Mouse (Mus musculus): Measurements from ENCODE around the gene Map3k5. TPM values are rescaled to one million over a fixed set of nuclear protein-coding genes. Genes with fewer than 3 reads are reported as not detected.

Gene Map3k5
- total RNA-seq, 4 experiments from 2014 or later: 24.6 to 33.6 (median 24.8) TPM

GRCm38 (mm10) chr10:19935295-19935623 lies 987 bp downstream of the Map3k5 start:
- no peak for DNase-seq (ENCODE audit: low spot score in 2 of 2)

DNA sequence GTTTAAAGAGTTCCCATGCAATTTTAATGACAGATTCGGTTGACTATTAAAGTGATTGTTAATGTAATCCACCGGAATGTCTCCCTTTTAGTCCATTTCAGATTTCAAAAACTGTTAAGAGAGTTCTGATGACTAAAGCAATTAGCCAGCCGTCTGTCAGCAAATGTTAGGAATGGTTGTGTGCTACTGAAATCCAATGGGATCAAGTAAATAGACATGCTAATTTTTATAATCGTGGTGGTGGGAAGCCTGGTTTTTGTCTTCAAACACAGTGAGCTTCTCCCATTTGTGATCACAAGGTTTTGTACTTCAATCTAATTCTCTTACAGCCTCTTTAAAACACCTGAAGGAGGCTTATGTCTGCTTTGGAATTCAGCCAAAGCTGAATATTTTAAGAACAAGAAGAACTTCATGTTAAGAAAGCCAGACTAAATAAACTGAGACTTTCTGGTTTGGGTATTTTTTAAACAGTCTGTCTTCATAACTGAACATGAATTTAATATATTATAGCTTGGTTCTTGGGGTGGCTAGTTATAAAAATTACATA lies 1.6 kb downstream of the Map3k5 start:
- no peak for DNase-seq (ENCODE audit: low spot score in 2 of 2)

- no peak for DNase-seq (ENCODE audit: low spot score in 2 of 2)
Observed at GRCm38 (mm10) chr10:19936961-19937708, 2.9 kb downstream of the Map3k5 start.

DNA sequence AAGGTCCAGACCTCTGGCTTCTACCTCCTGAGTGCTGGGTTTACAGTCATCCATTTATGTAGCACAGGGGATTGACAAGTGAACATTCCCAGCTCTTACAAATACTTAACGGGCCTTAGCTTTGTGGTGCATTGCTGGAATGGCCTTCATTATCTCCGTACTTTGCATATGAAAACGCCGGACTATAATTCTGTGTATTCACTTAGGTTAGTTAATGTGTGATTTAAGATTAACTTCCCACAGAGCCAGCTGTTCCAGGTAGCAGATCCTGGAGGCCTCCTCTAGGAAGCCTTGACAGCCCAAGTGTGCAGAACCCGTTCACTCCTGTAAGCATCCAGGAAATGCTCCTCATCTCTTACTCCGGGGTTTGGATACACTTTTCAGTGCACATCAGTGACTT lies 4.5 kb downstream of the Map3k5 start:
- no peak for DNase-seq (ENCODE audit: low spot score in 2 of 2)

DNA sequence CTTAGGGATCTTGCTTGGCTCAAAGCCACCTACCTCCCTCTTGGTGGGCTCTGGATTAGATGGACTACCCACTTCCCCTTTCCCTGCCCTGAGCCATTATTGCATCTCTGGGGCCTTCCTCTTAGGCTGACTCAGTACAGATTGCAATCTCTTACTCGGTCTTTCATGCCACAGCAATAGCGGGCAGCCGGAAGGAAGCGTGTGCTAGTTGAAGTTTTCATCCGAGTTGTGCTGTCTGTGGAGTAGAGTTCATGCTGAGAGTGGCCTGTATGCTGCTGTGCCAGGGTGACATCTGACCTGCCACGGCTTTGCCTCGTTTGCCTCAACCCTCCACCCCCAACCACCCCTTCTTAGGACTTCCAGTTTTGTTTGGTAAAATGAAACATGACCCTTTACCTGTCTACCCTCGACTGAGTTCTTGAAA lies 5.0 kb downstream of the Map3k5 start:
- DNase-seq (ENCODE audit: low spot score in 2 of 2): no peak

GRCm38 (mm10) chr10:19940127-19940526 lies 5.9 kb downstream of the Map3k5 start:
- DNase-seq (ENCODE audit: low spot score in 2 of 2): no peak

DNA sequence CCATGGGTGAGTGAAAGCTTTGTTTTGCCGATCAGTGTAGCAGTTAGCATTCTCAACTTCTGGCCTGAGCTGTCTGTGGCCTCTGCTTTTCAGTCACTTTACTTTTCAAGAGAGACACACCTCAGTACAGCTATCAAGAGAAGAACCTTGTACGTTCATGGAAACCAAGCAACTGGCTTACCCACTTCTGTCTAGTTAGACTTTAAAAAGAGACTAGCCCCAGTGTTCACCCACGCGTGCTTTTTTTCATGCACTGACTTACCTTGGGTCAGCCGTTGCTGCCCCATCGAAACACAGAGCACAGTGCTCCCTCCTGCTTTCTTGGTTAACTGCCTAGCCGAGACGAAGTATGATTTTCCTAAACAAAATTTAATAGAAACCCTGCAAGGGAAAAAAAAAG lies 6.4 kb downstream of the Map3k5 start:
- DNase-seq (ENCODE audit: low spot score in 2 of 2): no peak

GRCm38 (mm10) chr10:19941063-19941462 lies 6.8 kb downstream of the Map3k5 start:
- DNase-seq (ENCODE audit: low spot score in 2 of 2): no peak

- DNase-seq (ENCODE audit: low spot score in 2 of 2): no peak
Observed at GRCm38 (mm10) chr10:19941914-19942313, 7.6 kb downstream of the Map3k5 start.

DNA sequence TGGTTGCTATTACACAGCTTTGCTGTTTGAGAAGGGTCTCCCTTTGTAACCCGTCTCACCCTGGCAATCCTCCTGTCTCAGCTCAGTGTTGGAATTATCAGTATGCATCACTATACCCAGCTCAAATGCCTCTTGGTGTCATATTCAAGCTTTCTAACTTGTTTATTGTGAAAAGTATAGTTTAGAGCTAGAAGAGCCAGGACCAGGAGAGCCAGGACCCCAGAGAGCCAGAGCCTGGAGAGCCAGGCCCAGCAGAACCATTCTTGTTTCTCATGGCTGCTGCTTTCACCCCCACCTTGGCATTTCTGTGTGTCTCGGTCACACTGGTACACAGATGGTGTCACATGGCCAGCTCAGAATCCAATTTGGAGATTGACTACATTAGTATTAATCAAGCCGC lies 8.3 kb downstream of the Map3k5 start:
- DNase-seq (ENCODE audit: low spot score in 2 of 2): no peak

GRCm38 (mm10) chr10:19945651-19946050 lies 11.4 kb downstream of the Map3k5 start:
- DNase-seq (ENCODE audit: low spot score in 2 of 2): no peak

- DNase-seq (ENCODE audit: low spot score in 2 of 2): no peak
Observed at GRCm38 (mm10) chr10:19946644-19947043, 12.4 kb downstream of the Map3k5 start.

- DNase-seq (ENCODE audit: low spot score in 2 of 2): no peak
Observed at GRCm38 (mm10) chr10:19947441-19947840, 13.2 kb downstream of the Map3k5 start.

- DNase-seq (ENCODE audit: low spot score in 2 of 2): no peak
Observed at GRCm38 (mm10) chr10:19947901-19948300, 13.6 kb downstream of the Map3k5 start.

DNA sequence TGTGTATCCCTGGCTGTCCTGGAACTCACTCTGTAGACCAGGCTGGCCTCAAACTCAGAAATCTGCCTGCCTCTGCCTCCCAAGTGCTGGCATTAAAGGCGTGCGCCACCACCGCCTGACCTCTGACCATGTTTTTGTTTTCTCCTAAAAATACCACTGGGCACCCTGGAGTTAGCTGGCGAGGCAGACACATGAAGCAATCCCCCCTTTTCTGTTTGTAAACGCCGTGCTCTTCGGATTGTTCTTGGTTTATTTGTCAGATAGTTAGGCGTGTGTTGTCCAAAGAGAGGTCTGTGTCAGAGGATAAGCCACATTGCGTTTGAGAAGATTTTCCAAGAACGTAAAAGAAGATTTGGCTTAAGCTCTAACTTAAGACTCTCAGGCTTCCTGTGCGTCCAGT lies 14.1 kb downstream of the Map3k5 start:
- DNase-seq (ENCODE audit: low spot score in 2 of 2): no peak

- no peak for DNase-seq (ENCODE audit: low spot score in 2 of 2)
Observed at GRCm38 (mm10) chr10:19949106-19949505, 14.8 kb downstream of the Map3k5 start.

DNA sequence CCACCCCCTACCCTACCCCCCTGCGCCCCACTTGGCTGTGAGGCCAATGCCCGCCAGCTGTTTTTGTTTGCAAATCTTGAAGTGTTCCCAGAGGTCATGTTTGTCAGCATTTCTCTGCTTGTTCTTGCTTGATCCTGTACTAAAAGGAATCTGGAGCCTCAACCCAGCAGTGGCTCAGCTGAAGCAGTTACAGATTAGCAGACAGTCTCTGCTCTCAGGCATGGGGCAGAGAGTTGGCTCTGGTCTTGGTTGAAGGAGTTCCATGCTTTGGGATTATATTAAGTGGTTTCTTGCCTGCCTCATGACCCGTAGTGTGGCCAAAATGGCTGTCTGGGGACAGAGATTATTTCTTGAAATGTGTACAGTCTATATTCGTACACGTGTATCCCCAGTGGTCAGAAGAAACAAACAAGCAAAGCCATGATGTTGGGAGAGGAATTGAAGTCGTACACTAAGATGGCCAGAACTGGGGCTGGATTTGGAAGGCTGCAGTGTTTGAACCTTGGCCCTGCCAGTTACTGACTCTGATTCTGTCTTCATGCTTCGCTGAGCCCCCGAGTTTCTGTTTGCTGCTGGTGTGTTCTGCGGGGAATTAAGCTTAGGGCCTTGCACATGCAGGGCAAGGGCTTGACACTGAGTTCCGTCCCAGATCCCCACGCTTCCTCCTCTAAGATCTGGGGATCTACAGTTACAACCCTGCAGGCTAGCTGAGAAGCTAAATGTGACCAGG lies 18.9 kb downstream of the Map3k5 start:
- no peak for DNase-seq (ENCODE audit: low spot score in 2 of 2)

DNA sequence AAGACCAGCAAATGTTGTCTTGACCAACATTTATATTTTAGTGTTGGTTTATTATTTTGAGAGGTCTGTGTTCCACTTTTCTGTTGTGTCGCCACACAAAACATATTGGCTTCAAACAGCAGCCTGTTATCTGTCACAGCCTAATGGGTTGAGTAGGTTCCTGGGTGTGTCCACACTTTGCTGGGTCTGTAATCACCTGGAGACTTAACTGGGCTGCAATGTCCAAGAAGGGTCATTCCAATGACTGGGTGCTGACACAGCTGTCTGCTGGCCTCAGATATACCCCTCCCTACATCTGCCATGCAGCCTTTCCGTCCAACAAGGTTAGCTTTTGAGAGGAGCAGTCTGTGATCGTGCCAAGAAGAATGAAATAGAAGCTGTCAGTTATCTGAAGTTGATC lies 20.3 kb downstream of the Map3k5 start:
- no peak for DNase-seq (ENCODE audit: low spot score in 2 of 2)

DNA sequence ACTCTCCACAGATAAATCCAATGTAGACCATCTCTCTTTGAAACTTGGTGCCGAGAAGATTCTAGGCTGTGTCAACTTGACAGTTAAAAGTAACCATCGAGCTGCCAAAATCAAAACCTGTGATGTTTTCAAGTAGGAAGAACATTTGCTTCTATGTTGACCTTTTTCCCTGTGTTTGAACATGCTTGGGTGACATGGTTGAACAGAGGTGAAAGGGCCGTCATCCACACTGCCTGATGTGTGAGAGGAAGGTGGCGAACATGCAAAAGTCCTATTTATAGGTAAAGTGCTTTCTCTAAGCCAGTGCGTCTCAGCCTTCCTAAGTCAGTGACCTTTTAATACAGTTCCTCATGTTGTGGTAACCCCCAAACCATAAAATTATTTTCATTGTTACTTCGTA lies 21.5 kb downstream of the Map3k5 start:
- DNase-seq (ENCODE audit: low spot score in 2 of 2): no peak

DNA sequence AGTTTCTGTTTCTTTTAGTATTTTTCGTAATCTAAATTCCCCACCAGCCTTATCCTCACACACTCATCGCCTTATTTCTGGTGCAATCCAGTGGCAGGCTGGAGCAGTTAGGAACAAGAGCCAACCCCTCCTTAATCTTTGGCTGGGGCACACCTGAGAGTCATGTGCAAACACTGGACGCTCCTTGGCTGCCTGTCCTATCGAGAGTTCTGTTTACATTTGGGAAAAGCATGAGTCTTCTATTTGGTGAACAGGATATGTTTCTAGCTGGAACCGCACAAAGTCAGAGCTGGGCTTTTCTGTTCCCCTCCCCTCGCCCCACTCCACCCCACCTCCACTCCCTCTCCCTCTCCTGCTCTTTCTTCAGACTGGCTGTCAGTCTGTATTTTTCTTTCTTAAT lies 22.5 kb downstream of the Map3k5 start:
- no peak for DNase-seq (ENCODE audit: low spot score in 2 of 2)

GRCm38 (mm10) chr10:19960831-19961380 lies 26.6 kb downstream of the Map3k5 start:
- no peak for DNase-seq (ENCODE audit: low spot score in 2 of 2)

DNA sequence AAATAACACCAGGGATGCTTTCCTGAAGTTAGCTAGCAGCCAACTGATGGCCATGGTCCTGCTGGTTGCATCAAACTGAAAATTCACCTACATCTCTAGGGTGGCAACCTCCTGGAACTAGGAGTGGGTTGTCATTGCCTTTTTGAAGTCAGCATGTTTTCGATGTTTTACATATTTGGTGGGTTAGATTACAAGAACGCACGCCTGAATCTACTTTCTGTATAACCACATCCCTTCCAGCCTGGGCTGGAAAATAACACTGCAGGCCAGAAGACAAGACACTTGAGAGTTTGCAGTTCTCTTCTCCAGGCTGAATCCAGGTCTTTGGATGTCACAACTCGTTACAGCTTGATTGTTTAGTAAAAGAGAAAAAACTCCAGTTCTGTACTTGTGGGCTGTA lies 28.5 kb downstream of the Map3k5 start:
- DNase-seq (ENCODE audit: low spot score in 2 of 2): no peak

GRCm38 (mm10) chr10:19963206-19963605 lies 28.9 kb downstream of the Map3k5 start:
- no peak for DNase-seq (ENCODE audit: low spot score in 2 of 2)

All from layer of hippocampus, adult 8-10 months (tissue).